Mouse (Mus musculus) CD4-positive, CD25-positive, alpha-beta regulatory T cell, adult 2 months (primary cell): ENCODE measurements around the gene Trdmt1.
A peak's percentile ranks its signal among the peaks of the same experiment; 100 is the strongest.

ENCODE experiments used
- DNase-seq: peaks from one replicate; pipeline ENCODE4 v3.0.0-alpha.2; 2012; ENCODE audit warnings: low read depth, low spot score

Gene Trdmt1

GRCm38 (mm10) chr2:13557145-13558030 is 12.9 kb upstream of the Trdmt1 start:
- peak; percentile 57 for DNase-seq

GRCm38 (mm10) chr2:13556239-13556638 is 11.8 kb upstream of the Trdmt1 start:
- DNase-seq, result no peak

GRCm38 (mm10) chr2:13553966-13554365 is 9.5 kb upstream of the Trdmt1 start:
- no peak for DNase-seq

- DNase-seq, result no peak
Observed at GRCm38 (mm10) chr2:13548749-13549148, 4.3 kb upstream of the Trdmt1 start.

GRCm38 (mm10) chr2:13543519-13544124 is 846 bp downstream of the Trdmt1 start:
- DNase-seq, result peak; percentile 29

- no peak for DNase-seq
Observed at GRCm38 (mm10) chr2:13539860-13540259, 4.6 kb downstream of the Trdmt1 start.

GRCm38 (mm10) chr2:13538704-13539377 is 5.6 kb downstream of the Trdmt1 start:
- DNase-seq, result peak; percentile 23

- no peak for DNase-seq
Observed at GRCm38 (mm10) chr2:13538258-13538657, 6.2 kb downstream of the Trdmt1 start.

GRCm38 (mm10) chr2:13537733-13538132 is 6.7 kb downstream of the Trdmt1 start:
- peak; percentile 81 for DNase-seq

- DNase-seq, result peak; percentile 27
Observed at GRCm38 (mm10) chr2:13536747-13537146, 7.7 kb downstream of the Trdmt1 start.

GRCm38 (mm10) chr2:13530639-13531038 is 13.8 kb downstream of the Trdmt1 start:
- DNase-seq, result no peak

GRCm38 (mm10) chr2:13529253-13529933 is 15.1 kb downstream of the Trdmt1 start:
- DNase-seq, result no peak

- no peak for DNase-seq
Observed at GRCm38 (mm10) chr2:13527531-13527930, 16.9 kb downstream of the Trdmt1 start.

- no peak for DNase-seq
Observed at GRCm38 (mm10) chr2:13527125-13527524, 17.3 kb downstream of the Trdmt1 start.

GRCm38 (mm10) chr2:13526205-13526604 is 18.3 kb downstream of the Trdmt1 start:
- no peak for DNase-seq

GRCm38 (mm10) chr2:13523540-13524456 is 20.7 kb downstream of the Trdmt1 start:
- DNase-seq, result no peak

GRCm38 (mm10) chr2:13522106-13522505 is 22.4 kb downstream of the Trdmt1 start:
- no peak for DNase-seq

GRCm38 (mm10) chr2:13514949-13515348 is 29.5 kb downstream of the Trdmt1 start:
- DNase-seq, result no peak

GRCm38 (mm10) chr2:13502717-13503116 is 41.8 kb downstream of the Trdmt1 start:
- no peak for DNase-seq

- no peak for DNase-seq
Observed at GRCm38 (mm10) chr2:13501553-13501952, 42.9 kb downstream of the Trdmt1 start.
